ENCODE assay signal across 1 mouse cellular context in genomic region chr3:14876325-14876918, GRCm38 (mm10).
A peak's percentile ranks its signal among the peaks of the same experiment; 100 is the strongest.
TF ChIP-seq lines count a peak whose summit lies in the region.

No protein-coding gene starts in this region.

TF ChIP-seq in CH12.LX, 34 proteins besides CTCF, POLR2A, EP300 and RAD21 (continued from another document):
- TF ChIP-seq CHD2 (IDR thresholded peaks at IDR 0.05; ENCODE audit: low read length) (no peak), JUN (IDR thresholded peaks at IDR 0.05; ENCODE audit: insufficient read depth, low read depth, low read length) (0 out of 2 replicates have a peak, but pooled peaks have one; percentile 4), HCFC1 (IDR thresholded peaks at IDR 0.05; ENCODE audit: low read depth, low read length) (no peak), UBTF (IDR thresholded peaks at IDR 0.05; ENCODE audit: low read depth, low read length) (no peak), KAT2A (IDR thresholded peaks at IDR 0.05; ENCODE audit: insufficient replicate concordance, low read length) (no peak), TCF12 (IDR thresholded peaks at IDR 0.05; ENCODE audit: low read depth, low read length) (peak; percentile 27; the same call in 1 of the 2 replicates), MEF2A (IDR thresholded peaks at IDR 0.05; ENCODE audit: borderline replicate concordance, low read depth, low read length) (peak; percentile 79), NRF1 (IDR thresholded peaks at IDR 0.05; ENCODE audit: low read depth, low read length) (no peak), GABPA (IDR thresholded peaks at IDR 0.05; ENCODE audit: insufficient replicate concordance, low read depth, low read length) (no peak), POLR2AphosphoS2 (IDR thresholded peaks at IDR 0.05; ENCODE audit: low read depth, low read length) (no peak), ZC3H11A (IDR thresholded peaks at IDR 0.05; ENCODE audit: low read depth, low read length) (no peak), MAFK (IDR thresholded peaks at IDR 0.05; ENCODE audit: insufficient replicate concordance, low read length) (no peak), USF2 (conservative IDR thresholded peaks at IDR 0.05; ENCODE audit: low read depth, low read length) (no peak), ELF1 (IDR thresholded peaks at IDR 0.05; ENCODE audit: low read depth, low read length) (0 out of 2 replicates have a peak, but pooled peaks have one; percentile 6), USF1 (IDR thresholded peaks at IDR 0.05; ENCODE audit: low read depth, low read length) (no peak), BHLHE40 (IDR thresholded peaks at IDR 0.05; ENCODE audit: low read depth, low read length) (no peak), MAX (IDR thresholded peaks at IDR 0.05; ENCODE audit: low read length) (no peak), ZMIZ1 (IDR thresholded peaks at IDR 0.05; ENCODE audit: low read depth, low read length) (no peak), PAX5 (IDR thresholded peaks at IDR 0.05; ENCODE audit: low read length) (no peak)
TF ChIP-seq in CH12.LX: peak in this region for 8.
